Mouse (Mus musculus): Measurements from ENCODE around the gene Rxrb. TPM values are rescaled to one million over a fixed set of nuclear protein-coding genes. Genes with fewer than 3 reads are reported as not detected.
A peak's percentile ranks its signal among the peaks of the same experiment; 100 is the strongest.

Gene Rxrb
- total RNA-seq, 2 experiments from 2014 or later: 41.9 to 44.7 TPM

DNA sequence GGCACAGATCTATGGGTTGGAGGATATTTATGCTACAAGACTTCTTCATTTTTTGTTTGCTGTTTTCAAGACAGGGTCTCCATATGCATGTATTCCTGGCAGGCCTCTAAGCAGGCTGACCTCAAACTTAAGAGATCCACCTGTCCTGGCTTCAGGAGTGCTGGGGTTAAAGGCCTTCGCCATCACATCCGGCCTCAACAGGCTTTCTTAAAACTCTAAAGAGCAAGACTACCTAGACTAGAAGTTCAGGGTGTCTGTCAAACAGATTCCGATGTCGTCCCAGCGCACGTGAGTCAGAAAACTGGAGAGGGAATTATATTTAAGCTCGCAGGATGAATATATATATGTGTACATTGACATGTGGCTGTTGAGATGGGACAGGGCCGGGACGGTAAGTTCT lies 7.9 kb upstream of the Rxrb start:
- intact Hi-C loops (cut with DNase I): loop anchor here (5.0 kb wide), 1 partner anchor 66 kb away; the partner anchor contains the start of genes Rps18 and Vps52
- no peak for DNase-seq

- DNase-seq: peak; percentile 89 to 90
- intact Hi-C loops (cut with DNase I): loop anchor here (5.0 kb wide), 1 partner anchor 67 kb away; the partner anchor contains the start of genes Rps18 and Vps52
These were observed 7.2 kb upstream of the Rxrb start, which contains the start of gene Ring1 for GRCm38 (mm10) chr17:34024317-34024821. Gene Ring1, minus strand, starts transcription at chr17:34024680.

GRCm38 (mm10) chr17:34024861-34025755 lies 6.5 kb upstream of the Rxrb start:
- intact Hi-C loops (cut with DNase I): loop anchor here (5.0 kb wide), 1 partner anchor 68 kb away; the partner anchor contains the start of genes Rps18 and Vps52
- peak in 1 of 2 experiments; percentile 15 for DNase-seq

DNA sequence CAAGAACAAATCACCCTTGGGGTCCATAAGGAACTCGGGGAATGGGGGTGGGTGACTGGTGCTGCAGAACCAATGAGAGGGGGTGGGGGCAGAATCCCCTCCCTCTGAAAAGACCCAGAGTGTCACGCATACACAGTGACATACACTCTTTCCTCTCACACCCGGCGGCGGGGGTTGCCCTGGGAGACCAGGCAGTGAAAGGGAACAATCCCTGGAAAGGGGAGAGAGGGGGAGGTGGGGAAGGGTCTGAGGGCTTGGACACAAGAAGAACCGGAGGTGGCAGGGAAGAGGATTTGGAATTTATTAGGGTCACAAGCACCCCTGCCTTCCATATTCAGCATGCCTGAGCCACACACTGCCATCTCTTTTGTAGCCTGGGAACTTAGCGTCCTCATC lies 5.9 kb upstream of the Rxrb start:
- DNase-seq: no peak
- intact Hi-C loops (cut with DNase I): no loop called here

DNA sequence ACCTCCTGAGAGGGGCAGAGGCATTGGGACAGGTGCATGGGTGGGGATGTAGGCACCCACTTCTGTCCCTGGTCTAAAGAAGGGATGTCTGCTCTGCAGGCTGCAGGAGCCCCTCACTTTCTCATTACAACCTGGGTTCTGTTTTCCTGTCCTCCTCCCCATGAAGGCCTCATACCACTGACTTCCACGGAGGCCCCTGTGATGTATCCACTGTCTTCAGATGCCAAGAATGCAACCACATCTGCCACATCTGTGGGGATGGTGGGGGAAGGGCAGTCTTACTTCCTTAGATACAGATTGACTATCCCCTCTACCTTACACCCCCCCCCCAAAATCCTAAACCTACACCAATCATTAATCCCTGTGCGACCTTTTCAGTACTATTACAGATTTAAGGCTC lies 5.4 kb upstream of the Rxrb start:
- DNase-seq: no peak
- intact Hi-C loops (cut with DNase I): no loop called here

DNA sequence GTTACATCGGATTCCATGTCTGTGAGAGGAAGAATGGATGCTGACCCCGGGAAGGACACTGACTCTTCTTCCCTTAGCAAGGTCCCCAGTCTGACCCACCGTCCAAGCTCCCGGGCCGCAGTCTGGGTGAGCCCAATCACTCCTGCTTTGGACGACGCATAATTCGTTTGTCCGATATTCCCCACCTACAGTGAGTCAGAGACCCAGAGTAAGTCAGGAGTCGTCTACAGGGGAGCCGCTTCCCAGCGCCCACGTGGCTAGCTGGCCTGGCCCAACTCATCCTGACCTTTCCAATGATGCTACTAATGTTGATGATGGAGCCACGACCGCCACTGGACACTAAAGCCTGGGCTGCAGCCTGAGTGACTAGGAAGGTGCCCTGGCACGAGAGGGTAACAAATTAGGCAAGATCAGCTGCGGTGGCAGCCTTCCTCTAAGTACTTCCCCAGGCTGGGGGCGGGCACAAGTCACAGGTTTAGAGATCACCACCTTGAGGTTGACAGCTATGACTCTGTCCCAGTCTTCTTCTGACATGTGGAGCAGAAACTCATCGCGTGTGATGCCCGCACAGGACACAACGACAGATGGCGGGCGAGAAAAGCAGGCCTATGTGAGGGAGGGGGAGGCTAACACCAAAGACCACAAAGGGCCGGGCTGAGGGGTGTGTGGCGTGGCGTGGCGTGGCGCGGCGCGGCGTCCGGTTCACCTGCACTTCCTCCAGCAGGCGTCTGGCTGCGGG lies 4.5 kb upstream of the Rxrb start:
- intact Hi-C loops (cut with DNase I): no loop called here
- no peak for DNase-seq

- DNase-seq: peak; percentile 92 to 94
- intact Hi-C loops (cut with DNase I): no loop called here
These were observed 3.9 kb upstream of the Rxrb start, which contains the start of gene H2-Ke6 for GRCm38 (mm10) chr17:34027656-34028223. Gene H2-Ke6, minus strand, starts transcription at chr17:34028060.

DNA sequence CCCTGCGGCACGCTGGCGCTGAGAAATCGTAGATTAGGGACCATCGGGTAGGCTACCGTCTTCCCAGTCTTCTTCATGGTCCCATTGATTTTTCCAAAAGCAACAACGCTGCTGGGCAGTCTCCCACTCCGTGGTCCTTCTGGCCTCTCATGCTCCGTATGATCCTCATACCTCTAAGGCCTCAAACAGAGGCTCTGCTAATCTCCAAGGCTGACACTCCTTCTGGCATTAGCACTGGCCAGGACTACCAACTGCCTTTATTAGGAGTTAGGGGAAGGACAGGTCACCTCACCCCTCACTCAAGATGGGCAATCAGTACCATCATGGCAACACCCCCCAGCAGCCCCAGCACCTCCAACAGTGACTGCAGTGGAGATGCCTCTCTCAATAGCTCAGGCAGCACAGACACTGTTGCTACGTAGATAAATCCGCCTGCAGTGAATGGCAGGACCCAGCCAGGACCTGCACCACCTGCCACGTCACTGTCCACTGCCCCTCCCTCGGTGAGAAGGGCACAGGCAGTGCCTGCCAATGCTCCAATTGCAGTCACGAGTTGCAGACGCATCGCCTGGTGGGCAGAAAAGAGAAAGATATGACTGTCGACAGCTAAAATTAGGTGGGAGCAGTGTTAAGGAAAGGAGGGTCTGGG lies 3.0 kb upstream of the Rxrb start:
- DNase-seq: no peak
- intact Hi-C loops (cut with DNase I): no loop called here

GRCm38 (mm10) chr17:34029150-34029889 lies 2.3 kb upstream of the Rxrb start:
- intact Hi-C loops (cut with DNase I): no loop called here
- DNase-seq: no peak

- no peak for DNase-seq
- intact Hi-C loops (cut with DNase I): loop anchor here (5.0 kb wide), 1 partner anchor 87 kb away; the partner anchor contains the start of gene H2-DMa
These were observed 1.6 kb upstream of the Rxrb start for GRCm38 (mm10) chr17:34029890-34030595.

GRCm38 (mm10) chr17:34030861-34031326 lies 718 bp upstream of the Rxrb start:
- intact Hi-C loops (cut with DNase I): loop anchor here (5.0 kb wide), 1 partner anchor 86 kb away; the partner anchor contains the start of gene H2-DMa
- no peak for DNase-seq

DNA sequence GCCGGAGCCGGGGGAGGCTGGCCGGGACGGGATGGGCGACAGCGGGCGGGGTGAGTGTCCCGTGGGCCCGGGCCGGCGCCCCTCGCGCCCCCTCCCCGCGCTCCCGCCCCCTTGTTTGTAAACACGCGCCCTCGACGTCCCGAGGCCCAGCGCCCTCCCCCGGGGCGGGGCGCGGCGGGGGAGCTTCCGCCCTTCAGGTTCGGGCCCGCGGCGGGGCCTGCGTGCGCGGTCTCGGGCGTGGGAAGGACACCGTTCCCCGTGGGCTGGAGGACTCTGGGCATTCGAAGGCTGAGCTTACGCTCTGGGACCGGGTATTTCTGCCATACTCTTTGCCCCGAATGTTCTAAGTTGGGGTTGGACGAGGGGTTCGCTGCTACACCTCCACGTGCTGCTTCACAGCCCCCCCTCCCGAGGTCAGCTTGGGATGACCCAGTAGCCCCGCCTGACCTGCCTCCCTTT lies 591 bp downstream of the Rxrb start:
- peak; percentile 76 to 78 for DNase-seq
- intact Hi-C loops (cut with DNase I): loop anchor here (5.0 kb wide), 1 partner anchor 85 kb away; the partner anchor contains the start of gene H2-DMa

- intact Hi-C loops (cut with DNase I): loop anchor here (5.0 kb wide), 1 partner anchor 84 kb away; the partner anchor contains the start of gene H2-DMa
- DNase-seq: no peak
These were observed 1.2 kb downstream of the Rxrb start for GRCm38 (mm10) chr17:34032806-34033205.

GRCm38 (mm10) chr17:34033441-34033840 lies 1.8 kb downstream of the Rxrb start:
- DNase-seq: no peak
- intact Hi-C loops (cut with DNase I): loop anchor here (5.0 kb wide), 1 partner anchor 84 kb away; the partner anchor contains the start of gene H2-DMa

- intact Hi-C loops (cut with DNase I): loop anchor here (5.0 kb wide), 1 partner anchor 83 kb away; the partner anchor contains the start of gene H2-DMa
- DNase-seq: peak; percentile 69 to 80
These were observed 2.5 kb downstream of the Rxrb start for GRCm38 (mm10) chr17:34034064-34034463.

GRCm38 (mm10) chr17:34035517-34035916 lies 3.9 kb downstream of the Rxrb start:
- intact Hi-C loops (cut with DNase I): no loop called here
- no peak for DNase-seq

DNA sequence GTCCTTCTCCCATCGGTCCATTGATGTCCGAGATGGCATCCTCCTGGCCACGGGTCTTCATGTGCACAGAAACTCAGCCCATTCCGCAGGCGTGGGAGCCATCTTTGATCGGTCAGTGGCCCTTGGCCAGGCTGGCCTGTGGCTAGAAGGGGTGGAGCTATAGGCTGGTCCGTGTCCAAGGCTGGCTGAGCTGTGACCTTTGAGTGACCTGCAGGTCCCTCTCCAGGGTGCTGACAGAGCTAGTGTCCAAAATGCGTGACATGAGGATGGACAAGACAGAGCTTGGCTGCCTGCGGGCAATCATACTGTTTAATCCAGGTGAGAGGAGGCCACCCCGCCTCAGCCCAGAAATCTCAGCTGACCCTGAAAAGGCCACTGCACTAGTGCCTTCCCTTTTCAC lies 5.0 kb downstream of the Rxrb start:
- intact Hi-C loops (cut with DNase I): no loop called here
- DNase-seq: peak in 1 of 2 experiments; percentile 58

- no peak for DNase-seq
- intact Hi-C loops (cut with DNase I): no loop called here
These were observed 5.6 kb downstream of the Rxrb start for GRCm38 (mm10) chr17:34037241-34037640.
